Mouse (Mus musculus) limb, embryonic 11.5 days (tissue): ENCODE results near the gene Sidt1. TPM values are rescaled to one million over a fixed set of nuclear protein-coding genes. Genes with fewer than 3 reads are reported as not detected.

ENCODE experiments used
- ATAC-seq: fragments of 200-750 bp; cut with Nextera tagmentation; 2 replicates; pipeline ENCODE4 v1.8.0; 2017; ENCODE audit warnings: low read depth; ENCODE audit not compliant: insufficient number of reproducible peaks, low FRiP score, low TSS enrichment
- DNase-seq: peaks from one replicate; pipeline ENCODE4 v3.0.0-alpha.2; 2015; ENCODE audit warnings: low spot score
- H3K27ac ChIP-seq: fragments of 300-500 bp; sonication (generic); replicated peaks from 2 replicates; pipeline ENCODE4 v1.5.1; 2014; ENCODE audit warnings: low read depth, mild to moderate bottlenecking, low read length
- H3K27me3 ChIP-seq: fragments of 300-500 bp; sonication (generic); 2 replicates; pipeline ENCODE4 v1.6.1; 2014; ENCODE audit warnings: mild to moderate bottlenecking, low read length, mixed read lengths; ENCODE audit not compliant: control insufficient read depth, insufficient read depth
- H3K36me3 ChIP-seq: fragments of 300-500 bp; sonication (generic); 2 replicates; pipeline ENCODE4 v1.6.1; 2014; ENCODE audit warnings: mild to moderate bottlenecking, low read length, moderate library complexity, mixed read lengths; ENCODE audit not compliant: control insufficient read depth, insufficient read depth
- H3K4me1 ChIP-seq: fragments of 300-500 bp; sonication (generic); 2 replicates; pipeline ENCODE4 v1.6.1; 2014; ENCODE audit warnings: low read length, mixed read lengths; ENCODE audit not compliant: control insufficient read depth, insufficient read depth
- H3K4me2 ChIP-seq: fragments of 300-500 bp; sonication (generic); 2 replicates; pipeline ENCODE4 v1.6.1; 2014; ENCODE audit warnings: low read depth, mild to moderate bottlenecking, moderate library complexity; ENCODE audit not compliant: severe bottlenecking
- H3K4me3 ChIP-seq: fragments of 300-500 bp; sonication (generic); 2 replicates; pipeline ENCODE4 v1.5.1; 2014; ENCODE audit warnings: low read depth, low read length
- H3K9ac ChIP-seq: fragments of 300-500 bp; sonication (generic); 2 replicates; pipeline ENCODE4 v1.6.1; 2014; ENCODE audit warnings: mild to moderate bottlenecking, low read length
- H3K9me3 ChIP-seq: fragments of 300-500 bp; sonication (generic); 2 replicates; pipeline ENCODE4 v1.6.1; 2016; ENCODE audit warnings: low read length; ENCODE audit not compliant: control insufficient read depth
- WGBS: fragments of 180-500 bp; shearing (Covaris S2); extraction: QIAGEN DNeasy Blood & Tissue Kit; methylation state at CpG from one replicate; pipeline ENCODE4 v1.1.7; 2014; 5-methylcytosine and 5-hydroxymethylcytosine counted together
- polyA plus RNA-seq: library from polyadenylated mRNA; unstranded; fragments of >200 nt; fragmentation: Nextera tagmentation; extraction: Ambion mirVana; gene quantifications from 2 replicates; pipeline ENCODE4 v1.2.1, GENCODE M21; 2014

Gene Sidt1
- polyA plus RNA-seq, 1 experiment from 2014 or later, result 0.11 TPM

DNA sequence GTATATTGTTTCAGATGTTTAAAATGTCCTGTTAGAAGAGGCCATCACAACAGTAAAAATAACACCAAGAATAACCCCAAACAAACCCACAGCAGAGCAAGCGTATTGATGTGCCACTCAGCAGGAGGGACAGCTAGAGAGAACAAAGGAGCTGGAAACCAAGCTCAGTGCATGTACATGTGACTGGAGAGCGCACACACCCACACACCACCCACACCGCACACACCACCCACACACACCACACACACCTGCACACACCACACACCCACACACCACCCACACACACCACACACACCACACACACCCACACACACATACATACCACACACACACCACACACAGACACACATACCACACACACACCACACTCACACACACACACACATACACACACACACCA, 12.8 kb downstream of the Sidt1 start:
- 83% methylated on average over 3 of the region's 3 CpGs for WGBS

GRCm38 (mm10) chr16:44316350-44316749, 16.6 kb downstream of the Sidt1 start:
- WGBS, result 89% methylated on average over 4 of the region's 4 CpGs

More for the DNA sequence above, 12.8 kb downstream of the Sidt1 start:
- no peak for DNase-seq
- Histone ChIP-seq H3K9ac (no peak overlapping the region), H3K4me1 (no peaks in the 10 kb centered on the region), H3K4me3 (no peak overlapping the region), H3K27me3 (no peaks in the 10 kb centered on the region), H3K36me3 (no peaks in the 10 kb centered on the region), H3K4me2 (no peak overlapping the region), H3K9me3 (no peaks in the 10 kb centered on the region), H3K27ac (no peak overlapping the region)
- no peak for ATAC-seq

GRCm38 (mm10) chr16:44313422-44313821, 19.6 kb downstream of the Sidt1 start:
- no peak overlapping the region for H3K27ac ChIP-seq
- WGBS, result 84% methylated on average over 4 of the region's 4 CpGs
- H3K9me3 ChIP-seq, result no peaks in the 10 kb centered on the region
- no peaks in the 10 kb centered on the region for H3K4me1 ChIP-seq
- no peak overlapping the region for H3K9ac ChIP-seq
- no peak overlapping the region for H3K4me3 ChIP-seq
- ATAC-seq (no peak), DNase-seq (no peak)
- no peak overlapping the region; the same call in 1 of the 2 replicates for H3K4me2 ChIP-seq
- H3K27me3 ChIP-seq, result no peaks in the 10 kb centered on the region
- H3K36me3 ChIP-seq, result no peaks in the 10 kb centered on the region

More at GRCm38 (mm10) chr16:44316350-44316749, 16.6 kb downstream of the Sidt1 start:
- ATAC-seq (no peak), DNase-seq (no peak)
- H3K4me2 ChIP-seq, result no peak overlapping the region
- no peaks in the 10 kb centered on the region for H3K4me1 ChIP-seq
- H3K27me3 ChIP-seq, result no peaks in the 10 kb centered on the region
- H3K4me3 ChIP-seq, result no peak overlapping the region
- H3K36me3 ChIP-seq, result no peaks in the 10 kb centered on the region
- H3K9me3 ChIP-seq, result no peaks in the 10 kb centered on the region
- H3K9ac ChIP-seq, result no peak overlapping the region
- H3K27ac ChIP-seq, result no peak overlapping the region

GRCm38 (mm10) chr16:44305606-44306005, 27.4 kb downstream of the Sidt1 start:
- Histone ChIP-seq H3K36me3 (no peaks in the 10 kb centered on the region), H3K4me1 (no peaks in the 10 kb centered on the region), H3K27ac (no peak overlapping the region), H3K4me2 (no peak overlapping the region), H3K9me3 (no peaks in the 10 kb centered on the region), H3K27me3 (no peaks in the 10 kb centered on the region), H3K4me3 (no peak overlapping the region), H3K9ac (no peak overlapping the region)
- ATAC-seq, result no peak
- no peak for DNase-seq
- WGBS, result 54% methylated on average over 3 of the region's 3 CpGs

DNA sequence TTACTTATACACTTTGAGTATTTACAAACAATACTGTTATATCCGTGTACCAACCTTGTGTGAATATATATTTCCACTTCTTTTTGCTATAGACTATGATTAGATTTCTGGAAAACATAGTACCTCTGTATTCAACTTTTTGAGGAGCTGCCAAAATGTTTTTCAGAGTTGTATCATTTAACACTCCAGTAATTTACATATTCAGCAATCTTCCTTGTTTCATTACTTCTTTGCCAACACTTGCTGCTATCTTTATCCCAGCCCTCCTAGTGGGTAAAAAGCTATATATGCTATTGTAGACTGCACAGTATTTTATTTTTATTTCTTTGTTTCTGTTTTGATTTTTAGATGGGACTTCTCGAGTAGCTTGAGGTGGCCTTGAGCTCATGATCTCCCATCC, 29.2 kb downstream of the Sidt1 start:
- Histone ChIP-seq H3K4me2 (no peak overlapping the region), H3K36me3 (no peaks in the 10 kb centered on the region), H3K4me1 (no peaks in the 10 kb centered on the region), H3K9ac (no peak overlapping the region), H3K27me3 (no peaks in the 10 kb centered on the region), H3K27ac (no peak overlapping the region), H3K9me3 (no peaks in the 10 kb centered on the region), H3K4me3 (no peak overlapping the region)
- DNase-seq (no peak), ATAC-seq (no peak)
- 79% methylated on average over 2 of the region's 2 CpGs for WGBS

DNA sequence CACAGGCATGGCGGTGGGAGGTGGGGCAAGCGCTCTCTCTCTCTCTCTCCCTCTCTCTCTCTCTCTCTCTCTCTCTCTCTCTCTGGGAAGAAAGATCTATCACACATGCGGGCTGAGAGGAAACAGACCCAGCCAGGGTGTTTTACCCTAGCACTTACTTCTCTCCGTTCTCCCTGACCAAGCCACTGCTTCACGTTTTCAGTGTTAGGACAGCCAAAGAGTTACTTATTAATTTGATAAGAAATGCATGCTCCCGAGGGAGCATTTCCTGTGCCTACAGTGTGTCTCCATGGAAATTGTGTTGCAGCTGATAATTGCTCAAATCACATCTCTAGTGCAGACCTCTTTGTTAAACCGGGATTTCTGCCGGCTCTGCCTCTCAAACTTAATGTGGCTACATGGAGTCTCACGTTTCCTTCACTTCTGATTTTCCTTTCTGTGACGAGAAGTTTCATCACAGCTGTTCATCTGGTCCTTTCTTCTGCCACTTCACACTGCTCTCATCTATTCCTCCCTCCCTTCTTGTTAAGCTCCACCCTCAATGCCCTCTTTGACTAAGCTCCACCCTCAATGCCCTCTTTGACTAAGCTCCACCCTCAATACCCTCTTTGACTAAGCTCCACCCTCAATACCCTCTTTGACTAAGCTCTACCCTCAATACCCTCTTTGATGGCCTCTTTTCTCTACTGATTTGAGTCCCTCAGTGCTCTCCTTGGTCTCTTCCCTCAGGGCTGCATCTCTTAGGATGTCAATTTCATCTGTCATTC, 30.7 kb downstream of the Sidt1 start:
- H3K27me3 ChIP-seq, result no peaks in the 10 kb centered on the region
- no peak for DNase-seq
- H3K4me1 ChIP-seq, result no peaks in the 10 kb centered on the region
- H3K4me2 ChIP-seq, result no peak overlapping the region
- H3K36me3 ChIP-seq, result no peaks in the 10 kb centered on the region
- H3K9ac ChIP-seq, result no peak overlapping the region
- no peak overlapping the region for H3K4me3 ChIP-seq
- H3K27ac ChIP-seq, result no peak overlapping the region
- ATAC-seq, result no peak
- H3K9me3 ChIP-seq, result no peaks in the 10 kb centered on the region
- 55% methylated on average over 10 of the region's 10 CpGs for WGBS

- no peak overlapping the region for H3K4me3 ChIP-seq
- no peaks in the 10 kb centered on the region for H3K9me3 ChIP-seq
- WGBS, result 79% methylated on average over 20 of the region's 20 CpGs
- H3K9ac ChIP-seq, result no peak overlapping the region
- H3K27ac ChIP-seq, result no peak overlapping the region
- ATAC-seq (no peak), DNase-seq (no peak)
- no peaks in the 10 kb centered on the region for H3K4me1 ChIP-seq
- H3K36me3 ChIP-seq, result no peaks in the 10 kb centered on the region
- no peak overlapping the region for H3K4me2 ChIP-seq
- H3K27me3 ChIP-seq, result no peaks in the 10 kb centered on the region
Observed at GRCm38 (mm10) chr16:44299438-44300093, 33.4 kb downstream of the Sidt1 start.

- Histone ChIP-seq H3K9me3 (no peaks in the 10 kb centered on the region), H3K9ac (no peak overlapping the region), H3K4me1 (no peaks in the 10 kb centered on the region), H3K4me2 (no peak overlapping the region), H3K36me3 (no peaks in the 10 kb centered on the region), H3K27me3 (no peaks in the 10 kb centered on the region), H3K27ac (no peak overlapping the region), H3K4me3 (no peak overlapping the region)
- DNase-seq, result no peak
- ATAC-seq, result no peak
Observed at GRCm38 (mm10) chr16:44293960-44294359, 39.0 kb downstream of the Sidt1 start.
